Mouse (Mus musculus): ENCODE results near the gene Atxn1.

Gene Atxn1

GRCm38 (mm10) chr13:45743848-45744247 lies 221.0 kb downstream of the Atxn1 start:
- no peak for DNase-seq (ENCODE audit: extremely low read depth, insufficient read length, low spot score)

GRCm38 (mm10) chr13:45740369-45740768 lies 224.4 kb downstream of the Atxn1 start:
- no peak for DNase-seq (ENCODE audit: extremely low read depth, insufficient read length, low spot score)

DNA sequence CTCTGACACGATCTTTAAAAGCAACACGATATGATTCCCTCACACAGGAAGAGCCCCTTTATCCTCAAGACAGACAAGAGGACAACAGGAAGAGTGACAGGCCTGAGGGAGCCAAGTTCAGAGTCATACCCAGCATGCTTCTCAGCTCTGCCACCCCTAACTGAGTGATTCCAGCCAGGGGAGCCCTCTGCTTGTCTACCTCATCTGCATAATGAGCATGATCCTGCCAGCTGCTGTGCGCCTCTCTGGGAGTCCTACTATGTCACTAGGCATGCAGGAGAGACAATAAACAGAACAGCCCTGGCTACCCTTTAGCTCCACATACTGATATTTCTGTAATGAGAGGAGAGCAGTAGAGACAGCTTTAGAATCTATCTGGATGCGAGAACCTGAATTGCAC lies 228.6 kb downstream of the Atxn1 start:
- no peak for DNase-seq (ENCODE audit: extremely low read depth, insufficient read length, low spot score)

DNA sequence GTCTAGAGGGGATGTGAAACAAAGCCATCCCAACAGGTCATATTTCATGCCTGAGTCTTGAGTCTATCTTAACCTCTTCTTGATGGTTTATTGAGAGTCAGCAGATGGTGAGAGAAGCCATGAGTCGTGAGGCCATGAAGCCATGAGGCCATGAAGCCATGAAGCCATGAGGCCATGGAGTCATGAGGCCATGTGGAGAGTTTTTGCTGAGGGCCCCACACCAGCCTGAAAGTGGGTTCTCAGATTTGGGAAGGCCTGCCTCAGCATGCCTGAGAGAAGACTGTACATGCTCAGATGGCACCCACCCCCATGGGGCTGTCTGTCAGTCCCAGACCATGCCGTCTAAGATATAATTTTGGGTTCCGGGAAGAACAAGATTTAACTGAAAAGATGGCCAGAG lies 229.0 kb downstream of the Atxn1 start:
- DNase-seq (ENCODE audit: extremely low read depth, insufficient read length, low spot score) = no peak

- no peak for DNase-seq (ENCODE audit: extremely low read depth, insufficient read length, low spot score)
Observed at GRCm38 (mm10) chr13:45734531-45734930, 230.3 kb downstream of the Atxn1 start.

GRCm38 (mm10) chr13:45732590-45732989 lies 232.2 kb downstream of the Atxn1 start:
- no peak for DNase-seq (ENCODE audit: extremely low read depth, insufficient read length, low spot score)

DNA sequence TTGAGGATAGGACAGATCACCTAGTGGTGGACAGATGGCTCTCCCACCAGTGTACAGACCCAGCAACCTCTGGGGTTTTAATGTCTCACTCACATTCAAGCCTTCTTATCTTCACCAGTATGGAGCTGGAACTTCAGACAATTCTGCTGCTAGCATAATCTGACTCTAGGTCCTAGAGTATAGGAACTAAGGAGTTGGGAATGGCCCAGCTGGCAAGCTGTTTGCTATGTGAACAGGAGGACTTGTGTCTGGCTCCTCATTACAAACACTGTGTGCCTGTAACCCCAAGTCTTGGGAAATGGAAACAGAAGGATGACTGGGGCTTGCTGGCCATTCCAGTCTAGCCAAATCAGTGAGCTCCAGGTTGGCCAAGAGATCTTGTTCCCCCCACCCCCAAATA lies 237.9 kb downstream of the Atxn1 start:
- no peak for DNase-seq (ENCODE audit: extremely low read depth, insufficient read length, low spot score)

GRCm38 (mm10) chr13:45726181-45726580 lies 238.6 kb downstream of the Atxn1 start:
- DNase-seq (ENCODE audit: extremely low read depth, insufficient read length, low spot score) = no peak

DNA sequence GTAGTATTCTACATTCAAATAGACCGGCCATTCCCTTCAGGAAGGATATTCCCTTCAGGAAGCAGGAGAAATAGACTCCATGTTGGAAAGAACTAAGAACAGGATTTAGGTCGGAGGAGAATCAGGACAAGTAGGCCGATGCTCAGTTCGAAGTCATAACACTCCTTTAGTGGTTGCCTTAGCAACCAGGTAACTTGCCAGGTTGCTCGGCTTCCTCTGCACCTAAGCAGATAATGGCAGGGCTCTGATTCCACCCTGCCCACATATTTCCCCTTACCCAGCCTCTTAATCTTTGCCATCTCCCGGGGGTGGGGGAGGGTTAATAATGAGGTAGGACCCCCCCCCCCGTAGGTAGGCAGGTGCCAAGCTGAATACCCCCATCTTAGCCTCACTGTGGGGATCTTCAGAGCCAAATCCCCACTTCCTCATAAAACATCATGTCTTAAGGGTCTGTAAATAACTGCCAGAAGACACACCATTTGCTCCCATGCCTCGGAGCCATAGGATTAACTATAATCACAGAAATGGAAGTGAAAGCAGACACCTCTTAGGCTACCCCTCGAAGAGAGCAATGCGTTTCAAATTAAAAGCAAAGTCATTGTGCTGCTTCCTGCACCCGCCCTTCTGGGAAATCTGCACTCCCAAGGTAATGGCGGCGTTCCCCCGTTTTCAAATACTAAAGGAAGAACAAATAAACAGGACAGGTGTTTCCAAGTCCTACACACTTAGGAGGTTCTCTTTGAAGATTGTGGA lies 240.1 kb downstream of the Atxn1 start:
- no peak for DNase-seq (ENCODE audit: extremely low read depth, insufficient read length, low spot score)

- no peak for DNase-seq (ENCODE audit: extremely low read depth, insufficient read length, low spot score)
Observed at GRCm38 (mm10) chr13:45722885-45723284, 241.9 kb downstream of the Atxn1 start.

GRCm38 (mm10) chr13:45721621-45722020 lies 243.2 kb downstream of the Atxn1 start:
- DNase-seq (ENCODE audit: extremely low read depth, insufficient read length, low spot score) = no peak

GRCm38 (mm10) chr13:45718850-45719249 lies 246.0 kb downstream of the Atxn1 start:
- DNase-seq (ENCODE audit: extremely low read depth, insufficient read length, low spot score) = peak; percentile 12

DNA sequence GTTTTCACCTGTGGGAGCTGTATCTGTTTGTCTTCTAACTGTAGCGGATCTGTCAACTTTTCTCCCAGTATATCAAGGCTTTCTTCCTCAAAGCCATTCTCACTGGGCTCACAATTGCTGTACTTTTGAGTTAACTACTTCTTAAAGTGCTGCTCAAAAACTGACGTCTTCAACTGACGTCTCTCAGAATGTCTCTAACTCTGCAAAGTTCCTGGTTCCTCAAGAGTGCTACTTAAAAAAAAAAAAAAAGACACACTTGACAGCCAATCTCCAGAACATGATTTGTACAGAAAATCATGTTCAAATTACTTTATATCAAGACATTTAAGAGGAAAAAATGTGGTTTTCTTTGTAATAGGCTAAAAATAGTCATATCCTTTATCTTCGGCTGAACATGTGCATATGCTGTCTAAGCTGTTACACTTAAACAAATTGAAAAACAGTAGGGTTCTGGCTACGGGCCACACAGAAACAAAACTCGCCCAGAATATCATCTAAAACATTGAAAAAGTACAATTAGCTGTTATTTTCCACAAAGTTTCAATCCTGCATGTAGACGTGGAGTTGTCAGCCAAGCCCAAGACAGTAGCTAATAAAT lies 249.1 kb downstream of the Atxn1 start:
- DNase-seq (ENCODE audit: extremely low read depth, insufficient read length, low spot score) = no peak

GRCm38 (mm10) chr13:45710041-45710440 lies 254.8 kb downstream of the Atxn1 start:
- DNase-seq (ENCODE audit: extremely low read depth, insufficient read length, low spot score) = no peak

GRCm38 (mm10) chr13:45709402-45709801 lies 255.4 kb downstream of the Atxn1 start:
- no peak for DNase-seq (ENCODE audit: extremely low read depth, insufficient read length, low spot score)

- DNase-seq (ENCODE audit: extremely low read depth, insufficient read length, low spot score) = no peak
Observed at GRCm38 (mm10) chr13:45701296-45701790, 263.5 kb downstream of the Atxn1 start.

GRCm38 (mm10) chr13:45698982-45699381 lies 265.8 kb downstream of the Atxn1 start:
- DNase-seq (ENCODE audit: extremely low read depth, insufficient read length, low spot score) = no peak

DNA sequence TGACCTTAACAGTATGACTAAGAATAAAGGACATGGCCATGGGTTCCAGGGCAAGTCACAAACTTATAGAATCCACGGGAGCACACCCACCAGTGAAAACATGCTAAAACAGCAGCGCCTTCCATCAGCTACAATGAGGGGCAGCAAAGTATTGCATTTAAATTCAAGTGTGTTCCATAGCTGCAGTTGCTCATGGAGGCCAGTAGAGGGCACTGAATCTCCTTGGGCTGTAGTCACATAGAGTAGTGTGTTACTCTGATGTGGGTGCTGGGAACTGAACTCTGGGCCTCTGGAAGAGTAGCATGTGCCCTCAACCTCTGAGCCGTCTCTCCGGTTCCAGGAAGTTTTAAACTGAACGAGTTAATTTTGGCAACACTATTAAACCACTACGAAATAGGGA lies 268.8 kb downstream of the Atxn1 start:
- DNase-seq (ENCODE audit: extremely low read depth, insufficient read length, low spot score) = no peak

- DNase-seq (ENCODE audit: extremely low read depth, insufficient read length, low spot score) = no peak
Observed at GRCm38 (mm10) chr13:45694921-45695437, 269.8 kb downstream of the Atxn1 start.

DNA sequence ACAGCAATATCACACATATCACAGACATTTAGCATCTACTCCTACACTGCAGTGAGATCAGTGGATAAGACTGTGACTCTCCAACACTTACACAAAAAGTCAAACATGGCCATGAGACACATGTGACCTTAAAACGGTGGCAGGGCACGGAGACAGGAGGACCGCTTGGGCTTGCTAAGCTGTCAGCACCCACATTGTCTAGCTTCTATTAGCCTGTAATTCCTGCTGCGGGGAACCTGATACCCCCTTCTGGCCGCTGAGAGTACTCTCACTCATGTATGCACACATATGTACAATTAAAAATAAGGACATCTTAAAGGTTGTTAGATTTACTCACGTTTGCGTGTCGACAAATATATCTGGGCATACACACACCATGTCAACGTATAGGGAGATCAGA lies 270.9 kb downstream of the Atxn1 start:
- no peak for DNase-seq (ENCODE audit: extremely low read depth, insufficient read length, low spot score)

DNA sequence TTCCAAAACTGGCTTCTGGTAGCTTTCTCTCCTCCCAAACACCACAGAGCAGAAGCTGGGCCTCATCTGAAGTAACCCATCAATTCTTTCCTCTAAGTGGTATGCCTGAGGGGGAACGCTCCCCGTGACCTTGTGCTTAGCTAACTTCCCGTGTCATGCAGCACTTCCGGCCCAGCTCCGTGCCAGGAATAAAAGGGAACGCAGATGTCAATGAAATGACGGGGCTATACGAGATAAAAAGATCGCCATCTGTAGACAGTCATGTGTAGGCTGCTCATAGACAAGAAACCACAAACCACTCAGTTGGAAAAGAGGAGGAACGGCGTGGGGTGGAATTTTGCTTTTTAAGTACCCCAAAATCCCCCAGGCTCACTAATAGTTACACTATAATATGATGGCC lies 271.3 kb downstream of the Atxn1 start:
- no peak for DNase-seq (ENCODE audit: extremely low read depth, insufficient read length, low spot score)

GRCm38 (mm10) chr13:45693126-45693525 lies 271.7 kb downstream of the Atxn1 start:
- no peak for DNase-seq (ENCODE audit: extremely low read depth, insufficient read length, low spot score)
